Mouse (Mus musculus) cerebellum, postnatal 36 days (tissue): ENCODE measurements around the gene Sema5b.

Experiments used
- DNase-seq, 2 experiments: peaks; one replicate each; pipeline ENCODE4 v3.0.0; 2021 to 2022; ENCODE audit warnings: mixed read lengths in 2 of 2

Sema5b gene

GRCm38 (mm10) chr16:35596241-35596640 is 55.3 kb downstream of the Sema5b start:
- DNase-seq: no peak

GRCm38 (mm10) chr16:35596661-35597350 is 55.9 kb downstream of the Sema5b start:
- no peak for DNase-seq

- DNase-seq: no peak
Measured at GRCm38 (mm10) chr16:35597991-35598390, 57.0 kb downstream of the Sema5b start.

GRCm38 (mm10) chr16:35598802-35599201 is 57.9 kb downstream of the Sema5b start:
- no peak for DNase-seq

GRCm38 (mm10) chr16:35600282-35600681 is 59.3 kb downstream of the Sema5b start:
- DNase-seq: peak; percentile 56 to 61

DNA sequence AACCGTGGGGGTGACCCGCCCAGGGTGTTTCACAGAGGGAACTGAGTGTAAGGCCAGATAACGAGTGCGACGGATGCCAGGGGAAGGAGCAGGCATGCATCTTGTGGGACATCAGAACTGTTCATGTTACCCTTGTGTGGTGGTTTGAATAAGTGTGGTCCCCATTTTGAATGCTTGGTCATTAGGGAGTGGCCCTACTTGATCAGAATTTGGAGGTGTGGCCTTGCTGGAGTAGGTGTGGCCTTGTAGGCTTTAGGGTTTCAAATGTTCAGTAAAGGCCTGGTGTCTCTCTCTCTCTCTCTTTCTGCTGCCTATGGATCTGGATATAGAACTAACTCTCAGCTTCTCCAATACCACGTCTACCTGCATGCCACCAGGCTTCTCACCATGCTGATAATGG is 60.5 kb downstream of the Sema5b start:
- no peak for DNase-seq

- no peak for DNase-seq
Measured at GRCm38 (mm10) chr16:35602529-35602928, 61.6 kb downstream of the Sema5b start.

DNA sequence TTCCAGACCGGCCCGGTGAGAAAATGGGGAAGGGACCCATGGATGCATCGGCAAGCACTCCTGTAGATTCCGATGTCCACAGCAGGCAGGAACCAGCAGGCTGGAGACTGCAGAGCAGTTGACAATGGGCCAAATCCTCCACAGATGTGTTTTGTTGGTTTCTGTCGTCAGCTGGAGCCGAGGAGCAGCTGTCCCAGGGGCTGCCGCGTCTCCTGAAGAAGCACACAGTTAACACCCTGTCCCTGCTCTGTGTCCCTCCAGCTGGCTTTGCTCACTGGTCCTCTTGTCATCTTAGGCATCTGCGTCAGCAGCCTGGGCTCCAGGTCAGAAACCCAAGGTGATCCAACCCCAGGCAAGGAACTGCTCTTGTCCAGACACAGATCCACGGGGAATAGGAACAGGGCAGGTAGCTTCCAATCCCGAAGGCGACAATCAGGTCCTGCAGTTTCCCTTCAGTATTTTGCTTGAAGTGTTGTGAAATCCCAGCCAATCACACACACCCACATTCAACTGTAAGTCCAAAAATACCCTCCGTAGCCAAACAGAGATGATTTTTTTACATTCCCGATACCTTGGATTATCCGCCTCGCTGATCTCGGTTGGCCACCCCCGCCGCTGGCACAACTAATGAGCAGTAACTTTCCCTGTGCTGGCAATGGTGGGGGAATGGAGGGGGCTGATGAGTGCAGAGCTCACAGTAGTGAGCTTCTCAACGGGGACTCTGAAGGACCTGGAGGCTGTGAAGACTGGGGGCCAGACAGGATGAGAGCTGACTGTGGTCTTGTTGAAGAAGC is 63.0 kb downstream of the Sema5b start:
- no peak for DNase-seq

GRCm38 (mm10) chr16:35607250-35607649 is 66.3 kb downstream of the Sema5b start:
- no peak for DNase-seq

DNA sequence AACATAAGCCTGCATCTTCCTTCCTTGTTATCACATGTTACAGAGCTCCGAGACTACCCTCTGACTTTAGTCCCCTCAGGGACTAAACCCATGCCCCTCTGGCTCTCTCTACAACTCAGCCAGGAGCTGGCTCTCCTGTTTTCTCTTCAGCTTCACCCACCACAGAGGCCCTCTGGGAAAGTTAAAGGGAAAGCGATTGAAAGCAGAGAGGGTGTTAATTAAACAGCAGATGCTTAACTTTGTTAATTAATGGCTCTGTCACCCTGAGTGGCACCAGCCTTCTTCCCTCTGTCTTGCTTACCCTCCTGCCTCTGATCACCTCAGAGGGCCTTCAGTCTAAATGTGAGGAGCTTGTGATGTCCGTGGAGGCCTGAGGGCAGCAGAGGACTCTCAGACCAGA is 67.3 kb downstream of the Sema5b start:
- no peak for DNase-seq

DNA sequence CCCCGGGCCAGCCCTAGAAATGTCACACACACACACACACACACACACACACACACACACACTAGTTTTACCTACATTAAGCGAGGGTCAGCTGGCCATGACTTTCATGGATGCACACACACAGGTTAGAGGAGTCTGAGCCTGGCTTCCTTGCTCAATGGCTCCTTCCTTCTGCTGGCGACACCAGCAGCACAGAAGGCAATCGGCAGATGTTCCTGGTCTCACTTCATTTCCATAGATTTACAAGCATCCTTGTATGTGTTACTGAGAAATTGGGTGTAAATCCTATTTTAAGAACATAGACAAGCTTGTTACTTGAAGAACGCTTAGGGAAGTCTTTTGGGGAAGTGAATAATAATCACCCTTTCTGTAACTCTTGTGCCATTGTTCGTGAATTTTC is 68.6 kb downstream of the Sema5b start:
- no peak for DNase-seq

- DNase-seq: peak; percentile 32 to 46
Measured at GRCm38 (mm10) chr16:35613851-35614804, 73.2 kb downstream of the Sema5b start.

DNA sequence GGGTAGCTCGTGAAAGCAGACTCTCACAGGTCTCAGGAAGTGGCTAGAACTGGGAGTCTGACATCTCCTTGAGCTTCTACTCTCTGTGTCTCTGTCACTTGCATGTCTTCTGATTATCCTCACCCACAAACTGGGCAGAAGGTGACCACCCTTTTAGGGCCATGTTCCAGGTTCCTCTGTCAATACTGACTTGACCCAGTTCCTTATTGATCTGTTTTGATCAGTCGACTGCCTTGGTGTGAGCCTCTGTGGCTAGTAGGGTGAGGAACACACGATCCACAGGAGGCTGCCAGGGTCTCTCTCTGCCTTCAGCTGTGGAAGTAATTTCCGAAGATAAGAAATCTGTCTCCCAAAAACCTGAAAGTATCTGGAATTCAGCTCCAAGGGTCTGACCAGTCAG is 76.8 kb downstream of the Sema5b start:
- no peak for DNase-seq

GRCm38 (mm10) chr16:35623026-35623425 is 82.1 kb downstream of the Sema5b start:
- DNase-seq: no peak

- DNase-seq: no peak
Measured at GRCm38 (mm10) chr16:35623986-35624385, 83.0 kb downstream of the Sema5b start.

DNA sequence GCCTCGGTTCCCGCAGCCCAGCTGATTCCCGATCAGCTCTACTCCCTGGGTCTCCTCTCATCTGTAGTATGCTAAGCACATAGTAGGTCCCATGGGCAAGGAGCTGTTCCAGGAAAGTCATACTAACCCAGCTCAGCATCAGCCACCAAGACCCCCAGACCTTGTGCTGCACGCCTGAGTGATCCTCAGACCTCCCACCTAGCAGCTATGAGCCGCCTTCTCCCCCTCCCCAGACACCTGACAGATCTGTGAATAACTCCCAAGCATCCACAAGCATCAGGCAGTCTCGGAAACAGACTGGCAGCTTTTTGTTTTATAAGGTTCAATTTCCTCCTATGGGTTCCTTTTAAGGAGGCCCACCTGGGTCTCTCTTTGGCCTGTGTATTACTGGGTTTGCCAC is 83.9 kb downstream of the Sema5b start:
- DNase-seq: no peak

DNA sequence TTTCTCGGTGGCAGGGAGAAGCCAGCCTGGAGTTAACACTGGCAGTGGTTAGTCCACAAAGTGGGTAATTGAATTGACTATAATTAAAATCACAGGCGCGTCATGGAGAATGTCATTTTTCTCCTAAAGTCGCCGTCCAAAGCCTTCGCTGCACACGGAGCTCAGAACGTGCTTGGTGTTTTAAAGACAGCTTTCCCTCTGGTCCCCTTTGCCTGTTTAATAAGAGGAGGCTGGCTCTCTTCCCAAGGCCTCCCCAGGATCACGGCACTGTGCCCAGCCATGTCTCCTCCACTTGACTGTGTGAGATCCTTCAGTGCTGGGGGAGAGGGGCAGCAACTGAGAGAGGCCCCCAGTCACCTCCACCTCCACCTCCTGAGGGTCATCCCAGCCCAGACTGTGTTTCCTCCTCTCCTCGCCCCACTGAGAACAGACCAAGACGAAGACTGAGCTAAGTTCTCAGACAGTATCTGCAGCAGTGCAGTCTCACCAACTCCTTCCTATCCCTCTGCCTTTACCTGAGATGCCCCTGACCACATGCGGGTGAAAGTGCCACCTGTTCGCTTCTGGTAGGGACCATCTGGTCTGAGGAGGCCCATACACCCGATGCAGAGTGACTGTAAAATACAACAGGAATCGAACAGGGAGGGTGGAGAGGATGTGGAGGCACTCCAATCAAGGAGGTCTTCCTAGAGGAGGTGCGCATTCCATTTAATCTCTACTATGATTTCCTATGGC is 84.5 kb downstream of the Sema5b start:
- DNase-seq: peak; percentile 81 to 82

GRCm38 (mm10) chr16:35627992-35628607 is 87.2 kb downstream of the Sema5b start:
- DNase-seq: peak; percentile 89 to 90

DNA sequence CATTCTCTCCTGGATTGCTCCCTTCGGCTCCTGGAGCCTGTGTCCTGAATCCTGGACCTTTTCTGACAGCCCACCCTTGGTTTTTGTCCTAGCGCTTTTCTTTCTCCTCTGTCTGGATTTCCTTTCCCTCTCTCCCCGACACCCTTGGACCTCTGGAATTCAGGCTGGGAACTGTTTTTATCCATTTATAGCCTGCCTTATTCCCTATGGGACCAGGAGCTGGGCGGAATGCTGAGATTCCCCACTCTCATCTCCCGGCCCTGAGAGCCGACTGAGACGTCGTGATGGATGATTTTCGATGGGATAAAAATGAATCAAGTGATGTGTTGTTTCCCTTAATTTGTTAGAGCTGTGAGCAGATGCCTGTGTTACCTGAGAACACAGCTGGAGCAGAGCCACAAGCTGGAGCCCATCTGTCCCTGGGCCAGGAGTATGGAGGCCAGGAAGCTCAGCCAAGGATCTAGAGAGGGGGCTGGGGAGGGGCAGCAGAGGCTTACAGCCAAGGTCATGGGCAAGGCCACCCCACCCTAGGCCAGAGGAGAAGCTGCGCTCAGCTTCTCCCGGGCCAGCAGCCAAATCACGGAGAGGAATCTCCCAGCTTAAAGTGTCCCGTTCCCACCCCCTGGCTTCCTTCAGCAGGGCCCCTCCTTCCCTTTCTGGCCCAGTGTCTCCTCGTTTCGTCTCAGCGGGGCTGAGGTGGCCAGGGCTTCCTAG is 89.7 kb downstream of the Sema5b start:
- DNase-seq: no peak

GRCm38 (mm10) chr16:35633058-35633457 is 92.1 kb downstream of the Sema5b start:
- no peak for DNase-seq

DNA sequence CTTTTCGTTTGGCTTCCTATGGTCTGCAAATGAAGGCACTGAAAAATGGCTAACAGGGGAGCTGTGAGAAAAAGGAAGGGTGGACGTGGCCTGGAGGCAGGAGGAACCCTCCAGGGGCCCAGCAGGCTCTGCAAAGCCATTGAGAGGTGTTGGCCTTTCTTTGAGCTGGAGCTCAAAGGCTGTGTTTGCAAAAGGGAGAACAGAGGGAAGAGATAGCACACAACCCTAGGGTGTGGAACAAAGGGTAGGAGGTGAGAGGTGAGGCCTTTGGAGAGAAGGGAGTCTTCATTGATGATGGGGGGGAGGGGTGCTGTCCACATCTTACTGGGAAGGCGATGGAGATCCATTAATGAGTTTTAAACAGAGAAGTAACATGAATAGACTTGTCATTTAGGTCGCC is 94.0 kb downstream of the Sema5b start:
- no peak for DNase-seq
